Mouse (Mus musculus) heart, embryonic 12.5 days (tissue): ENCODE results near the gene Atp1b1. TPM values are rescaled to one million over a fixed set of nuclear protein-coding genes. Genes with fewer than 3 reads are reported as not detected.

Experiments
- ATAC-seq: fragments of 200-750 bp; cut with Nextera tagmentation; 2 replicates; pipeline ENCODE4 v1.8.0; 2017; ENCODE audit warnings: moderate TSS enrichment, moderate library complexity; ENCODE audit not compliant: insufficient number of reproducible peaks, low FRiP score
- H3K27ac ChIP-seq: fragments of 300-500 bp; sonication (generic); 2 replicates; pipeline ENCODE4 v1.5.1; 2016; ENCODE audit warnings: mild to moderate bottlenecking, moderate library complexity; ENCODE audit not compliant: poor library complexity, severe bottlenecking
- H3K27me3 ChIP-seq: fragments of 300-500 bp; sonication (generic); replicated peaks from 2 replicates; pipeline ENCODE4 v1.6.1; 2016; ENCODE audit warnings: mild to moderate bottlenecking, moderate library complexity
- H3K36me3 ChIP-seq: fragments of 300-500 bp; sonication (generic); 2 replicates; pipeline ENCODE4 v1.6.1; 2016; ENCODE audit warnings: mild to moderate bottlenecking, moderate library complexity
- H3K4me1 ChIP-seq: fragments of 300-500 bp; sonication (generic); replicated peaks from 2 replicates; pipeline ENCODE4 v1.6.1; 2016; ENCODE audit warnings: mild to moderate bottlenecking
- H3K4me2 ChIP-seq: fragments of 300-500 bp; sonication (generic); 2 replicates; pipeline ENCODE4 v1.6.1; 2016; ENCODE audit warnings: mild to moderate bottlenecking, moderate library complexity
- H3K4me3 ChIP-seq: fragments of 300-500 bp; sonication (generic); 2 replicates; pipeline ENCODE4 v1.5.1; 2016; ENCODE audit warnings: mild to moderate bottlenecking
- H3K9ac ChIP-seq: fragments of 300-500 bp; sonication (generic); 2 replicates; pipeline ENCODE4 v1.6.1; 2016; ENCODE audit warnings: mild to moderate bottlenecking, moderate library complexity
- H3K9me3 ChIP-seq: fragments of 300-500 bp; sonication (generic); replicated peaks from 2 replicates; pipeline ENCODE4 v1.6.1; 2016; ENCODE audit warnings: mild to moderate bottlenecking, moderate library complexity
- WGBS: fragments of 180-500 bp; shearing (Covaris S2); methylation state at CpG from one replicate; pipeline ENCODE4 v1.1.7; 2016; 5-methylcytosine and 5-hydroxymethylcytosine counted together
- polyA plus RNA-seq: library from polyadenylated mRNA; unstranded; fragments of >200 nt; fragmentation: Nextera tagmentation; extraction: Ambion mirVana; gene quantifications from 2 replicates; pipeline ENCODE4 v1.2.1, GENCODE M21; 2016

The Atp1b1 gene
- polyA plus RNA-seq = 413 and 416 TPM in 2 replicates

DNA sequence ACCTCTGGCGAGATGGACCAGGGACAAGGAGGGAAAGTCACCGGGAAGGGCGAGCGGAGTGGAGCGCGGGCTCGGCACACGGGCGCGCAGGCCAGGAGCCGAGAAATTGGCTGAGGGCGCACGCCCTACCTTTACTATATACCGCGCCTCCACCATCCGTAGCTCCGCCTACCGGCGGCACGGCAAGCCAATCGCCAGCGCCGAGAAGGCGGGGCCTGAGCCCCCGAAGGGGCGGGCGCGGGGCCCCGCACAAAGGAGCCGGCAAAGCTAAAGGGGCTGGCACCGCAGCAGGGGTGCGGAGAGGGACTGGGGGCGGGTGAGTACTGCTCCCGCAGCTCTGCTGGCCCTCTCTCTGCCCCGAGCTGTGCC, at the start of gene Atp1b1:
Gene Atp1b1 (minus strand): TSS at position 111 of the 369 bp plus-strand sequence.
- H3K36me3 ChIP-seq = peaks cover 1% of the 10 kb centered on the region
- peak within 1 kb of the TSS; percentile 99 for H3K9ac ChIP-seq
- H3K27ac ChIP-seq = peak within 1 kb of the TSS; percentile 97
- H3K27me3 ChIP-seq = peaks cover 3% of the 10 kb centered on the region; the same call in 1 of the 2 replicates
- H3K4me3 ChIP-seq = peak within 1 kb of the TSS; percentile 92
- H3K4me1 ChIP-seq = peaks cover 50% of the 10 kb centered on the region
- no peaks in the 10 kb centered on the region for H3K9me3 ChIP-seq
- peak; percentile 89 for ATAC-seq
- peak within 1 kb of the TSS; percentile 67 for H3K4me2 ChIP-seq
- under 1% methylated on average over 35 of the region's 35 CpGs for WGBS

DNA sequence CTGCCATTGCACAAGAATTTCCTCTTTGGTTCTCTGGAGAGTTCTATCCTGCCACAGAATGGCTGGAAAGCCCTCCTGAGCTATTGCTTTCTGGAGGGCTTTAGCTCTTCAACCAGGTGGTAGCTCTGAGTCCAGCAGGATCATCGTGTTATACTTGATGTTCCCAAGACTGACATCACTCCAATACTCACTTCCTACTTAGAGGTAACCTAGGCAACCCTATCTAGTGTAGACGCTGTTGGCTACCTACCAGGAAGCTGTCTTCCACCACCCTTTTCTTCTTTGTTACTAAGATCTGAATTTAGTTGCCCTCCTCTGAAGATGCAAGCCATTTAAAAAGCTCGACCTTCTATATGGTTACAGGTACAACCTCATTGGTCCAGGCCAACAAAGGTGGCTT, 46.9 kb upstream of the Atp1b1 start:
- 63% methylated on average over 3 of the region's 3 CpGs for WGBS
- no peaks in the 10 kb centered on the region for H3K27me3 ChIP-seq
- no peak overlapping the region for H3K4me2 ChIP-seq
- no peak overlapping the region for H3K9ac ChIP-seq
- peaks cover 10% of the 10 kb centered on the region for H3K4me1 ChIP-seq
- no peaks in the 10 kb centered on the region for H3K36me3 ChIP-seq
- H3K4me3 ChIP-seq = no peak overlapping the region
- ATAC-seq = no peak
- H3K9me3 ChIP-seq = no peaks in the 10 kb centered on the region
- H3K27ac ChIP-seq = no peak overlapping the region

DNA sequence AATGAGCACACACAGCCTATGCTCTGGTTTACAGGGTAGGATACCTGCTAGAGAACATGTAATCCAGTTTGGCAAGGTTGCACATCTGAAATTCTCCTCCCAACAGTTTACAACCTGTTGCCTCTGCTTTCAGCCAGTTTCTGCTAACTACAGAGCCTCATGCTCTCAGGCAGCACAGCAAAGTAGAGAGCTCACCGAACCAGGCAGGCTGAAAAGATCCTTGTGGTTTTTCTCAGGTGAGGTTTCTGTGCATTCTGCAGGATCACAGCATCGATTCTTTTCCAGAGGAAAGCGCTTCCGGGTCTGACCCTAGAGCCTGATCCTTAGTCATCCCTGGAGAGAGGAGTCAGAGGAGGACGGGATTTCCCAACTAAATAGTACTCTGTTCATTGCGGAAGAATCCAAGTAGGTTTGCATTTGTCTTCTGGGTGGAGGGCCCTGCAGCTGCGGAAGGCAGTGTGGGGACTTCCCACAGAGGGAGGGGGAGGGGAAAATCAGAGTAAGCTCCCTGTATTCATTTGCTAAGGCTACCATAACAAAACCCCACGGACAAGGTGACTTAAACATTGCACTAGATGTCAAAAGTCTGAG, 45.1 kb upstream of the Atp1b1 start:
- H3K4me2 ChIP-seq = no peak overlapping the region
- no peaks in the 10 kb centered on the region for H3K36me3 ChIP-seq
- no peak overlapping the region for H3K4me3 ChIP-seq

DNA sequence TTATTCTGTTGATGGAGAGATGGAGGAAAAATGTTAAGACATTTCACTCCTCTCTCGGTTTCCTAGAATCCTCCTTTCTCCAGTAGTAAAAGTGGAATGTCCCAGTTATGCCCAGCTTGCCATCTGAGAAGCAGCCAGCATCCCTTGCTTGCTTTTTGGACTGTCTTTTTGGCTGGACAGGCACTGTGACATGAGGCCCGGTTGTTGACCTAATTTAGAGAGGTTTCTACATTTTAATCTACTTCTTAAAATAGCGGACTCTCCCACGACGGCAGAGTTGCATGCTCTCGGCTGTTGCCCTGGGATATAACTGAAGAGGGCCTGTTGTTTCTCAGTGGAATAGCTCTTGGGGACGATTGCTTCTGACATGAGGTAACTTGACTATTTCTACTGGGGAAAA, 44.1 kb upstream of the Atp1b1 start:
- Histone ChIP-seq H3K9me3 (0 out of 2 replicates have a peak, but pooled peaks cover 3% of the 10 kb centered on the region), H3K9ac (no peak overlapping the region), H3K36me3 (no peaks in the 10 kb centered on the region), H3K4me3 (no peak overlapping the region), H3K27ac (no peak overlapping the region), H3K27me3 (no peaks in the 10 kb centered on the region), H3K4me1 (peaks cover 10% of the 10 kb centered on the region), H3K4me2 (no peak overlapping the region; the same call in 1 of the 2 replicates)
- no peak for ATAC-seq
- WGBS = 40% methylated on average over 7 of the region's 7 CpGs

More for the DNA sequence above, 45.1 kb upstream of the Atp1b1 start:
- H3K27ac ChIP-seq = no peak overlapping the region
- 51% methylated on average over 8 of the region's 8 CpGs for WGBS
- 0 out of 2 replicates have a peak overlapping the region, but pooled peaks have one; percentile 24 for H3K9ac ChIP-seq
- ATAC-seq = no peak
- no peaks in the 10 kb centered on the region for H3K9me3 ChIP-seq
- H3K4me1 ChIP-seq = peaks cover 10% of the 10 kb centered on the region
- H3K27me3 ChIP-seq = no peaks in the 10 kb centered on the region

DNA sequence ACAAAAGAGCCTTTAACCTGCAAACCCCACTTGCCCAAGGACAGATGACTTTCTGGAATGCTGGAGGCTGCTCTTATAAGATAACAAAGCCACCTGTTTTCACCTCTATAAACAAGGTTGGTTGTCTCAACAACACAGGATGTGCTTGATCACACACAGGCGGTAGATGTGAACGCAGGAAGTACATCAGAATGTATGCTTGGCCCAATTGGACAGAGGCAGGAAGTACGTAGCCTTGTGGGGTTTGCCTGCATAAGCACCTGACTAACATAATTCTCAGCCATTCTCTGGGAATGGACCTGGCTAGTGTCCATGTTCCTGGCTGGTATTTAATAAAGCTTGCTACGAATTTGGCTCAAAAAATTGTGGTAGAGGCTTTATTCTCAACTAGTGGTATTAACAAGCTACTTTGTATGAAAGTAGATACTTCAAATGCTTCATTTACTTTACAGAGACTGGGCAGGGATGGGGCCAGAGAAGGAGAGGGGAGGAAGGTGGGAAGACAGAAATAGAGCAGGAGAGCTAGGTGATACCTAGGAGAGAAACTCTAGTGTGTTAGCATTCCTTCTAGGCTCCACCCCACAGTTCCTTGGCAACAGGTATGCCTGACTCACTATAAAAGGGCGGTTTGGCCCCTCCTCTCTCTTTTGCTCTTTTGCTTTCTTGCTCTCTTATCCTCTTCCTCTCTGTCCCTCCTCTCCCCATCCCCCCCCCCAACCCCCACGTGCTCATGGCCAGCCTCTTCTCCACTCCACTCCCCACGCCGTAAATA, 36.8 kb upstream of the Atp1b1 start:
- Histone ChIP-seq H3K27ac (no peak overlapping the region), H3K9me3 (0 out of 2 replicates have a peak, but pooled peaks cover 3% of the 10 kb centered on the region), H3K36me3 (no peaks in the 10 kb centered on the region), H3K4me2 (no peak overlapping the region), H3K4me3 (no peak overlapping the region), H3K4me1 (peaks cover 20% of the 10 kb centered on the region), H3K27me3 (no peaks in the 10 kb centered on the region), H3K9ac (no peak overlapping the region)
- ATAC-seq = no peak
- WGBS = 62% methylated on average over 8 of the region's 8 CpGs

DNA sequence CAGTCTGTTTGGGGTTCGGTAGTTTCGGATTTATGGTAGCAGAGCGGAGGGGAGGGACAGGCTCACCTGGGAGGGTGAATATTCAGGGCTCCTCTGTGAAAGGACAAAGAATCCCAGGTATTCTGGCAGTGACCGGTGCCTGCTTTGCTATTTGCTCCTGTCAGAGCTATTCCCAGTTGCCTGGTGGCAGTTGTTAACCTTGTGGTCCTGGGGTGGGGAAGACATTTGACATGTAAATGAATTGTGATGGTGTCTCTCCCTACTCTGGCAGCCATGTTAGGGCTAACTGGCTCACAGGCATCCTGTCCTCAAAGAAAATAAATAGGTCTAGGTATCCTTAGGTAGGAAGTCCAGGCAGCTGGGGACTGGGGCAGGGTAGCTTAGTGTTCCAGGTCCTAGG, 36.1 kb upstream of the Atp1b1 start:
- Histone ChIP-seq H3K4me3 (no peak overlapping the region), H3K9ac (no peak overlapping the region), H3K27ac (no peak overlapping the region), H3K4me2 (no peak overlapping the region), H3K27me3 (no peaks in the 10 kb centered on the region), H3K36me3 (no peaks in the 10 kb centered on the region), H3K9me3 (0 out of 2 replicates have a peak, but pooled peaks cover 3% of the 10 kb centered on the region), H3K4me1 (peaks cover 20% of the 10 kb centered on the region)
- ATAC-seq = no peak
- 46% methylated on average over 4 of the region's 4 CpGs for WGBS

GRCm38 (mm10) chr1:164493042-164493705, 35.0 kb upstream of the Atp1b1 start:
- no peaks in the 10 kb centered on the region for H3K36me3 ChIP-seq
- no peak overlapping the region for H3K4me2 ChIP-seq
- H3K9ac ChIP-seq = no peak overlapping the region
- H3K4me1 ChIP-seq = peaks cover 20% of the 10 kb centered on the region
- WGBS = 65% methylated on average over 8 of the region's 8 CpGs
- no peaks in the 10 kb centered on the region for H3K27me3 ChIP-seq
- H3K4me3 ChIP-seq = no peak overlapping the region
- no peak for ATAC-seq
- H3K27ac ChIP-seq = no peak overlapping the region
- H3K9me3 ChIP-seq = 0 out of 2 replicates have a peak, but pooled peaks cover 3% of the 10 kb centered on the region

DNA sequence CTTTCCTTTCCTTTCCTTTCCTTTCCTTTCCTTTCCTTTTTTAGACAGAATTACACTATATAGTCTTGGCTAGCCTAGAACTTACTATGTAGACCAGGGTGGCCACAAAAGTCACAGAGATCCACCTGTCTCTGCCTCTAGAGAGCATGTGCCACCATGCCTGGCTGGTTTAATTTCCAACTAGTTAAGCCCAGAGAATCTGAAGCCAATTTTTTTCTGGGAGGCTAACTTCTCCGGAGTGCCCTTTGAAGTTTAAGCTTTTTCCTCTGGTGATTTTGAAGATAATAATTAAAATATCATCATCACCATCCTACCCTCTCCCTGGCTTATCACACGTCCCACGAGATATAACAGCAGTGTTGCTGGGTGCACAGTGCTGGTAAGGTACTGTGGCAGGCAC, 34.3 kb upstream of the Atp1b1 start:
- H3K27me3 ChIP-seq = no peaks in the 10 kb centered on the region
- WGBS = 79% methylated on average over 3 of the region's 3 CpGs
- ATAC-seq = no peak

GRCm38 (mm10) chr1:164489961-164490594, 31.9 kb upstream of the Atp1b1 start:
- Histone ChIP-seq H3K27me3 (no peaks in the 10 kb centered on the region), H3K4me2 (no peak overlapping the region), H3K9me3 (no peaks in the 10 kb centered on the region), H3K36me3 (no peaks in the 10 kb centered on the region), H3K9ac (no peak overlapping the region), H3K4me3 (no peak overlapping the region), H3K4me1 (peaks cover 20% of the 10 kb centered on the region), H3K27ac (no peak overlapping the region)
- WGBS = 83% methylated on average over 3 of the region's 3 CpGs
- ATAC-seq = no peak

More for the DNA sequence above, 34.3 kb upstream of the Atp1b1 start:
- H3K9ac ChIP-seq = no peak overlapping the region
- 0 out of 2 replicates have a peak, but pooled peaks cover 3% of the 10 kb centered on the region for H3K9me3 ChIP-seq
- H3K4me1 ChIP-seq = peaks cover 20% of the 10 kb centered on the region
- no peak overlapping the region for H3K27ac ChIP-seq
- H3K4me3 ChIP-seq = no peak overlapping the region
- H3K36me3 ChIP-seq = no peaks in the 10 kb centered on the region
- H3K4me2 ChIP-seq = no peak overlapping the region

GRCm38 (mm10) chr1:164483728-164484127, 25.6 kb upstream of the Atp1b1 start:
- ATAC-seq = no peak
- Histone ChIP-seq H3K27ac (no peak overlapping the region), H3K9me3 (no peaks in the 10 kb centered on the region), H3K27me3 (no peaks in the 10 kb centered on the region), H3K9ac (no peak overlapping the region), H3K4me3 (no peak overlapping the region), H3K4me2 (no peak overlapping the region), H3K36me3 (no peaks in the 10 kb centered on the region), H3K4me1 (no peaks in the 10 kb centered on the region)

GRCm38 (mm10) chr1:164482833-164483232, 24.7 kb upstream of the Atp1b1 start:
- ATAC-seq = no peak
- H3K36me3 ChIP-seq = no peaks in the 10 kb centered on the region
- WGBS = 81% methylated on average over 3 of the region's 3 CpGs
- no peak overlapping the region for H3K4me2 ChIP-seq
- H3K27ac ChIP-seq = no peak overlapping the region
- H3K4me3 ChIP-seq = no peak overlapping the region
- no peaks in the 10 kb centered on the region for H3K27me3 ChIP-seq
- H3K9ac ChIP-seq = no peak overlapping the region
- H3K4me1 ChIP-seq = no peaks in the 10 kb centered on the region
- H3K9me3 ChIP-seq = no peaks in the 10 kb centered on the region
